Mouse (Mus musculus) lung, postnatal 0 days (tissue): Measurements from ENCODE around the gene Saxo1. TPM values are rescaled to one million over a fixed set of nuclear protein-coding genes. Genes with fewer than 3 reads are reported as not detected.

Source experiments
- ATAC-seq: fragments of 200-750 bp; cut with Nextera tagmentation; 2 replicates; pipeline ENCODE4 v1.8.0; 2017; ENCODE audit warnings: moderate library complexity
- DNase-seq: peaks from one replicate; pipeline ENCODE4 v3.0.0-alpha.2; 2016; ENCODE audit warnings: low spot score
- H3K27ac ChIP-seq: fragments of 300-500 bp; sonication (generic); 2 replicates; pipeline ENCODE4 v1.5.1; 2014; ENCODE audit warnings: antibody characterized with exemption, mild to moderate bottlenecking, low read length, mixed read lengths
- H3K27me3 ChIP-seq: fragments of 300-500 bp; sonication (generic); replicated peaks from 2 replicates; pipeline ENCODE4 v1.6.1; 2014; ENCODE audit warnings: low read length, mixed read lengths; ENCODE audit not compliant: insufficient read depth
- H3K36me3 ChIP-seq: fragments of 300-500 bp; sonication (generic); 2 replicates; pipeline ENCODE4 v1.6.1; 2014; ENCODE audit warnings: low read length, mixed read lengths; ENCODE audit not compliant: insufficient read depth
- H3K4me1 ChIP-seq: fragments of 300-500 bp; sonication (generic); 2 replicates; pipeline ENCODE4 v1.6.1; 2014; ENCODE audit warnings: antibody characterized with exemption, low read depth, low read length, mixed read lengths; ENCODE audit not compliant: insufficient read depth
- H3K4me2 ChIP-seq: fragments of 300-500 bp; sonication (generic); replicated peaks from 2 replicates; pipeline ENCODE4 v1.6.1; 2014; ENCODE audit warnings: low read depth, mild to moderate bottlenecking, low read length, moderate library complexity, mixed read lengths
- H3K4me3 ChIP-seq: fragments of 300-500 bp; sonication (generic); 2 replicates; pipeline ENCODE4 v1.5.1; 2014; ENCODE audit warnings: low read depth, low read length
- H3K9ac ChIP-seq: fragments of 300-500 bp; sonication (generic); replicated peaks from 2 replicates; pipeline ENCODE4 v1.6.1; 2014; ENCODE audit warnings: low read depth, mild to moderate bottlenecking
- H3K9me3 ChIP-seq: fragments of 300-500 bp; sonication (generic); 2 replicates; pipeline ENCODE4 v1.6.1; 2016; ENCODE audit warnings: low read length, mixed read lengths
- CTCF ChIP-seq: IDR thresholded peaks from 2 replicates; pipeline ENCODE4 v1.5.1; 2016; ENCODE audit warnings: antibody characterized with exemption, mild to moderate bottlenecking
- EP300 ChIP-seq: IDR thresholded peaks from 2 replicates; pipeline ENCODE4 v1.6.1; 2016; ENCODE audit warnings: antibody characterized with exemption, mild to moderate bottlenecking, control low read depth
- WGBS: fragments of 180-500 bp; shearing (Covaris S2); extraction: QIAGEN DNeasy Blood & Tissue Kit; methylation state at CpG from one replicate; pipeline ENCODE4 v1.1.7; 2014; 5-methylcytosine and 5-hydroxymethylcytosine counted together
- polyA plus RNA-seq: library from polyadenylated mRNA; unstranded; fragments of >200 nt; fragmentation: Nextera tagmentation; extraction: Ambion mirVana; gene quantifications from 2 replicates; pipeline ENCODE4 v1.2.1, GENCODE M21; 2015

Gene Saxo1
- polyA plus RNA-seq, 1 experiment from 2014 or later: 0.06 TPM

- no peak for TF ChIP-seq CTCF
- TF ChIP-seq EP300: no peak
- no peaks in the 10 kb centered on the region for H3K36me3 ChIP-seq
Observed at GRCm38 (mm10) chr4:86450468-86450867, 107.7 kb downstream of the Saxo1 start.

GRCm38 (mm10) chr4:86436336-86436735 is 121.8 kb downstream of the Saxo1 start:
- Histone ChIP-seq H3K4me2 (no peak overlapping the region), H3K27ac (no peak overlapping the region), H3K36me3 (no peaks in the 10 kb centered on the region), H3K9me3 (no peaks in the 10 kb centered on the region), H3K27me3 (no peaks in the 10 kb centered on the region), H3K4me1 (no peaks in the 10 kb centered on the region), H3K9ac (no peak overlapping the region), H3K4me3 (no peak overlapping the region)
- ATAC-seq (no peak), DNase-seq (no peak)
- WGBS: 63% methylated on average over 3 of the region's 3 CpGs
- TF ChIP-seq CTCF (no peak), EP300 (no peak)

More at GRCm38 (mm10) chr4:86450468-86450867, 107.7 kb downstream of the Saxo1 start:
- no peak overlapping the region for H3K27ac ChIP-seq
- WGBS: 74% methylated on average over 3 of the region's 3 CpGs
- no peaks in the 10 kb centered on the region for H3K27me3 ChIP-seq
- H3K4me2 ChIP-seq: no peak overlapping the region
- no peak for ATAC-seq
- no peaks in the 10 kb centered on the region for H3K9me3 ChIP-seq
- H3K9ac ChIP-seq: no peak overlapping the region
- no peaks in the 10 kb centered on the region for H3K4me1 ChIP-seq
- no peak for DNase-seq
- no peak overlapping the region for H3K4me3 ChIP-seq

- no peaks in the 10 kb centered on the region for H3K36me3 ChIP-seq
- H3K4me3 ChIP-seq: no peak overlapping the region
- H3K9ac ChIP-seq: no peak overlapping the region
- TF ChIP-seq EP300 (no peak), CTCF (no peak)
- ATAC-seq (no peak), DNase-seq (no peak)
- 78% methylated on average over 3 of the region's 3 CpGs for WGBS
- H3K4me1 ChIP-seq: no peaks in the 10 kb centered on the region
- no peak overlapping the region for H3K27ac ChIP-seq
- H3K4me2 ChIP-seq: no peak overlapping the region
- H3K27me3 ChIP-seq: no peaks in the 10 kb centered on the region
- H3K9me3 ChIP-seq: no peaks in the 10 kb centered on the region
Observed at GRCm38 (mm10) chr4:86435631-86436030, 122.5 kb downstream of the Saxo1 start.

- no peaks in the 10 kb centered on the region for H3K9me3 ChIP-seq
- no peak overlapping the region for H3K4me2 ChIP-seq
- H3K4me3 ChIP-seq: no peak overlapping the region
- no peaks in the 10 kb centered on the region for H3K27me3 ChIP-seq
- DNase-seq (no peak), ATAC-seq (no peak)
- H3K27ac ChIP-seq: no peak overlapping the region
- no peaks in the 10 kb centered on the region for H3K4me1 ChIP-seq
- no peaks in the 10 kb centered on the region for H3K36me3 ChIP-seq
- TF ChIP-seq CTCF (no peak), EP300 (no peak)
- 61% methylated on average over 6 of the region's 6 CpGs for WGBS
- H3K9ac ChIP-seq: no peak overlapping the region
Observed at GRCm38 (mm10) chr4:86428091-86428745, 129.9 kb downstream of the Saxo1 start.

- Histone ChIP-seq H3K4me2 (no peak overlapping the region), H3K4me3 (no peak overlapping the region), H3K36me3 (no peaks in the 10 kb centered on the region), H3K27ac (no peak overlapping the region), H3K9ac (no peak overlapping the region), H3K27me3 (no peaks in the 10 kb centered on the region), H3K9me3 (no peaks in the 10 kb centered on the region), H3K4me1 (no peaks in the 10 kb centered on the region)
- 67% methylated on average over 5 of the region's 5 CpGs for WGBS
- ATAC-seq (no peak), DNase-seq (no peak)
- TF ChIP-seq CTCF (no peak), EP300 (no peak)
Observed at GRCm38 (mm10) chr4:86427312-86427711, 130.8 kb downstream of the Saxo1 start.

GRCm38 (mm10) chr4:86426549-86426948 is 131.6 kb downstream of the Saxo1 start:
- Histone ChIP-seq H3K4me3 (no peak overlapping the region), H3K4me1 (no peaks in the 10 kb centered on the region), H3K27me3 (no peaks in the 10 kb centered on the region), H3K9ac (no peak overlapping the region), H3K9me3 (no peaks in the 10 kb centered on the region), H3K4me2 (no peak overlapping the region), H3K36me3 (no peaks in the 10 kb centered on the region), H3K27ac (no peak overlapping the region)
- 85% methylated on average over 11 of the region's 11 CpGs for WGBS
- TF ChIP-seq EP300 (no peak), CTCF (no peak)
- ATAC-seq (no peak), DNase-seq (no peak)
